Mouse (Mus musculus): ENCODE measurements at regions not wholly inside any gene's neighbourhood (a gene's known extent, or its start where the extent isn't known, plus 50 kb on each side); places are given as distances from the start of the nearest gene placed in this dataset.

DNA sequence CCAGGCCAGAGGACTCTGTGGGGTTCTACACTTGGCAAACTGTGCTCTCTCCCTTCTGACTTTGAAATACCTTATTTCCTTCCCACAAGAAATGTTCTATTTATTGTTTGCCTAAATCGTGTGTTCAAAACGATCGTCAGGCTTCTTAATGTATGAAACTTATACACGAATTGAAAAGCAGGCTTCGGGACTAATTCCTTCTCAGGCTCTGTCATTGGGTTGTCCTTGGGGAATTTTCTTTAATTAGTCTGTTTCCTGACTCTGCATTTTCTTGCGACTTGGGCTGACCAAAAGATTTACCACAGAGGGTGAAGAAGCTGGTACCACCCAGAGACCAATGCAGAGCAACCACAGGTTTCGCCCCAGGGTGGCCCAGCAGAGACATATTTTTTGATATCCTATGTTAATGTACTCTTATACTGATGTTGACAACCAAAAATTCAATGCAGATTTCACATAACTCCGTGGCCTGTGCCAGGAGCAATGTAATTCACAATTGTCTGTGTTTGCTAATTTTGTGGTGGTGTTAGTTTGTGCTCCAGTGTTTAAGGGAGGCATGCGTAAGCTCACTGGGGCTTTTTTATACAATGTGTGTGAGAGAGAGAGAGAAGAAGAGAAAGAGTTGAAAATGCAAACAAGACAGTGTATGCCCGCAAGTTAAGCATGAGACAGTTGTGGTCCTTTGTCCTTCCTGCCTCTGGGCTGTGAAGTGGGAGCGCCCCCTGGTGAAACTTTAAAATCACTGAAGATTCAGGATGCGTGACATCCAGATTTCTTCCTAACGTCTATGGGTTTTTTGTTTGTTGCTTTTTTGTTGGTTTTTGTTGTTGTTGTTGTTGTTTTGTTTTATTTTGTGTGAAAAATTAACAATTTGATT lies 452.7 kb downstream of the Sox2 start:
- DNase-seq (ENCODE audit: low spot score in 2 of 2) = peak; percentile 79 to 81

DNA sequence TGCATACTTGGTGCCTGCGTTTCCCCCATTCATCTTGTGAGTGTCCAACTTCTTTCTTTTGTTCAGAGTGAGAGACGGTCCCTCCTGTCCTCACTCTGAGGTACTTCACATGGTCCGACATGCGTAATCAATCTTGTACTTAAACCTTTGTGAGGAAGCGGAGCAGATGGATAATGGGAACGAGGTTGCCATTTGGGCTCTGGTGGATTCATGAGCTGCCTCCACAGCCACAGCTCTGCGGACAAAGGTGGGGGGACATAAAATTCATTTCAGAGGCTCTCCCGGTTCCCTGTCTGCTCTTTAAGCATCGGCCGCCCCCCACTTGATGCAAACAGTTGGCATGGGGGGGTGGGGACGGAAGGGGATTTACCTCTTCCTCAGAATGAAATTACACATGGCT lies 454.7 kb downstream of the Sox2 start:
- no peak for DNase-seq (ENCODE audit: low spot score in 2 of 2)

DNA sequence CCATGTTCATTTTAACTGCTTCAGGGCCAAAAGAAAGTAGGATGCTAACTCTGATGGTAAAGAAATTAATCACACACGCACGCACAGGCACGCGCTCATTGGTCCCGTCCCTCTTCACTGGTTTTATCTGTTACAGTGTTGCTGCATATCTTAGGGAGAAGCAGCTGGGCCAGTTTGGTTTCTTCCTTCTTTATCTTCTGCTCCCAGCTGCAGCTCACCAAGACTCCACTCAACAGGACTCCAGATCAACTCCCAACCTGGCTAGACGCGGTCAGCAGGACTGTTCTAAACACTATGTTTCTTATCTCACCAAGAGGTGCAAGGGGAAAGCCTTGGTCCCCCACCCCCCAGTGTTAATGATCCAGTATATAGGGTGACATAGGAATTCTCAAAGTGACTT lies 455.9 kb downstream of the Sox2 start:
- DNase-seq (ENCODE audit: low spot score in 2 of 2) = no peak

DNA sequence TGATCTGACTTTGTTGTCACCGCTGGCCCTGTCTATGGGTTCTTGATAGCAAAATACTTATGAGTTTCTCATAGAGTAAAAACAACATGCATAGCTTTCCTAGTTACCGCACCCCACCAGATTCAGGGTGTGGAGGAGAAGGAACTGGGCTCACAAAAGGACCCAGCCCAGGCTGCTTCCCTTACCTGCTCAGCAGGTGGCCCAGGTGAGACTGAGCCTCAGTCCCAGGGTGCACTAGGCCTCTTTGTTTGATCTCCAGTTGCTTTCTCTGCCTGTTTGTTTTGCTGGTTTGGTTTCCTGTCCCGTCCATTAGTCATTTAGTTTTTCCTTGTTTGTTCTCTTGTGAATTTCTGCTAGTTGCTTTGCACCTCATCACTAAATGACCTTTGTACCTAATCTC lies 483.3 kb downstream of the Sox2 start:
- DNase-seq (ENCODE audit: low spot score in 2 of 2) = no peak

DNA sequence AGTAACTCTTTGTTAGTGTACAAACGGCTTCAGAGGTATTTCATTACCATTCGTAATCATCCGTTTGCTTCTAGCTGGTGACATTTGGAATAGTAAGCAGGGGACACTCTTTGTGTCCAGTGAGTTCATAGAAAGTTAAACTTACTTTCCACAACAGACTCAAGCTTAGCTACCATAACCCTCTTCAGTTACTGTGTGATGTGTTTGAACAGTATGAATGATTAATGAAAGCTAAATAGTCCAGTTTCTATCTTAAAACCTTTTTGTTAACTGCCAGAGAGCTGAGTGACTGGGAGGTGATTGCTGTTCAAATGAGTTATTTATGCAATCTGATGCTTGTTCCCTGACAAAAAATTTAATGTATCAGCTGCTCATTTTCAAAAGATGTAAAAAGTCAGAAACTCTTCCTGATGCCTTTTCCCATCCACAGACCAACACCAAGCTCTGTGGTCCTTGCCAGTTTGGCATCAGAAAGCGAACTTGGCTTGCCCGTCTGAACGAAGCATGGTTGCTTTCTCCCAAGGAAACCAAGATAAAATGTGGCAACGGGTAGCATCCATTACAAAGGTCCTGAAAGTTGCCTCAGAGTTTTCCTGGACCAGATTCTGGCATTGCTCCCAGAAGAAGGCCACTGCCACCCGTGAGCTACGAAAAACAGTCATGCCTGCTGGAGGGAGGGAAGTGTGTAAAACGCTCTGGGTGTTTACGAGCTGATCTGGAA lies 491.5 kb downstream of the Sox2 start:
- DNase-seq (ENCODE audit: low spot score in 2 of 2) = no peak

DNA sequence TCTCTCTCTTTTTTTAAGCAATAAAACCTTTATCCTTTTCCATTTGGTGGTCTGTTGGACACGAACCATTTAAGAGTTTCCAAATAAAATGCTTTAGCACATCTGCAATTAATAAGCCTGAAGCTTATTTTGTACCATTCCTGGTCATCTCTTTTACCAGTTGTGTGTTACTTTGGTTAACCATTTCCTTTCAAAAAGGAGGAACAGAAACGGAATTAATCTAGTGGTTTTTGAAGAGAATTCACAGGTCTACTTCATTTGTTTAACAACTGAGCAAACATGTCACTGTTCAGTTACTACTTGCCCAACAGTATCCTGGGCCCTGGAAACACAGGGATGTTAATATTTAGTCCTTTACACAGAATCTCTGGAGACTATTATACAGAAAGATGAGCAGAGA lies 492.5 kb downstream of the Sox2 start:
- DNase-seq (ENCODE audit: low spot score in 2 of 2) = no peak

DNA sequence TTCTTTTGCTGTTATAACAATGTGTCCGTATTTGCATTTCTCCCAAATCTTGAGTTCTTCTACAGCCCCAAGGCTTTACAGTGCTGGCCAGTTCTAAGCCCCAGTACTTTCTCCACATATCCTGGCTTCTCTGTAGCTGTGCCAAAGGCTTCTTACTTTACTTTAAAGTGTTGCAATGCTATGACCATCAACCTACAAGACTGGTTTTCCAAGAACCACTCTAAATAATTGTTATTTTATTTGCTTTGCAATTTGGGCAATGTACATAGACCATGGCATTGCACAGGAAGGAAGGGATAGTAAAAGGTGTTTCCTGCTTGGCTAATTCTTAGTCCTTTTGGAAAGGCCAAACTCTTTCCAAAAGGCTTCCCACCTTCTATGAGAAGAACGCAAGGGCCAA lies 495.4 kb downstream of the Sox2 start:
- DNase-seq (ENCODE audit: low spot score in 2 of 2) = no peak

DNA sequence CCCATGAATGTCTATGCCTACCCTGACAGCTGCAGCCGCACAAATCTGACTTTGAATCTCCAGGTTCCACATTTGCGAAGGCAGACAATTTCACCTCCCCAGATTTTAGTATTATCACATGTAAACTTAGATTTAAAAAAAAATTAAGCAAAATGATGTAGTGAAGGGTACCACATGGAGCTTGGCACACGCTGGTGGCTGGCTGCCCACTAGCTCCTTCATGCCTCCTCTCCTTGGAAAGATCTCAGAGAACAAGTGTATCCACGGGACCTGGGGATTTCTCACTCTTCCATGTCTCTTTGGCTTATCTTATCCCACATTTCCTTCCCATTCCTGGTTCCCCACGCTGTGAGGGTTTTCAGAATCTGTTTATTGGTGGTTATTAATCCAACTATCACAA lies 496.5 kb downstream of the Sox2 start:
- DNase-seq (ENCODE audit: low spot score in 2 of 2) = no peak

DNA sequence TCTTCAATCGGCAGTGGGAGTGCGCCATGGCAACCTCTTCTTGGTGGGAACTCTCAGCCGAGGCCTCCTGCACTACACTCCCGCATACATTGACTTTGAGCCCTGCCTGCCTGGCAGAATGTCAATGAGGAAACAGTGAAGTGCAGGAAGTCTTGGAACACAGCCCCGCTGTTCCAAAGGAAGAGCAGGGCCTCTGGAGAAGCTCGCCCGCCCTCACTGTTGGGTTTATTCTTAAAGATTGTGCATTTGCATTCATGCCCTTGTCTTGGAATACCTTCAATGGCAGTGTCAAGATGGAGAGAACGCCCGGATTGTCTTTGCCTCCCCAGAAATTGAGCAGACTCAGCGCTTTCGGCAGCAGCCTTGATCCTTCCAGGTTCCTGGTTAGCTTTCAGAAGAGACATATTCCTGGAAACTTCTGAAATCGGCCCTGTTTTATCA lies 499.1 kb downstream of the Sox2 start:
- DNase-seq (ENCODE audit: low spot score in 2 of 2) = peak; percentile 20 to 38

DNA sequence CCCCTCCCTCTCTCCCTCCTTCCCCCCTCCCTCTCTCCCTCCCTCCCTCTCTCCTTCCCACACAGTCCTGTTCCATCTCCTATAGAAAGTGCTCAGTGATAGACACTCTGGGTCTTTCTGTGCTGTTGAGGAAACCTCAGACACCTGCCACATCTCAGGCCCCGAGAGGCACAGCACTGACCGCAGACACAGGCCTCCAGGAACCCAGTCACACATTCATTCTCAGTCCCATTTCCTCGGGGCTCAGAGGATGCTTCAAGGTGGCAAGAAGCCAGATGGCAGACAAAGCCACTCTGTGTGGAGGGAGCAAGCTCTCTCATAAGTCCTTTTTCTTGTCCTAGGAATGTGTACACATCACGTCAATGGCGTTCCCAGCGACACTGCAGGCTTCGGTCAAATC lies 502.0 kb downstream of the Sox2 start:
- no peak for DNase-seq (ENCODE audit: low spot score in 2 of 2)

DNA sequence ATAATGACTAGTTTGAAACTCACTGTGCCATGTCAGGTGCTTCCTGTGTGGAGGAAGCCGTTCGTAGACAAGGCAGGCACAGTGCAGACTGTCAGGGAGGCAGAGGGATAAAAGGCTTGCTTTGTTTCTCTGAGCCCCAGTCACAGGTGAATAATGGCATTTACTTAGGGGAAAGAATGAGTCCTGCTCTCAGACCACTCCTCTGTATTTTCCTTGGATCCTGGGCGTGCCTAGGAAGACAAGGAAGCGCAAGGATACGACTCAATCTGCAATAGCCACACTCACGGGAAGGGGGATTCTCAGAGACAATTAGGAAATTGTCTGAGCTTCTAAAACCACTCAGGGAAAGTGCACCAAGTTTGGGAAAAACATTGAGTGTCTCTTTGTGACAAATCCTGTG lies 504.1 kb downstream of the Sox2 start:
- DNase-seq (ENCODE audit: low spot score in 2 of 2) = no peak

DNA sequence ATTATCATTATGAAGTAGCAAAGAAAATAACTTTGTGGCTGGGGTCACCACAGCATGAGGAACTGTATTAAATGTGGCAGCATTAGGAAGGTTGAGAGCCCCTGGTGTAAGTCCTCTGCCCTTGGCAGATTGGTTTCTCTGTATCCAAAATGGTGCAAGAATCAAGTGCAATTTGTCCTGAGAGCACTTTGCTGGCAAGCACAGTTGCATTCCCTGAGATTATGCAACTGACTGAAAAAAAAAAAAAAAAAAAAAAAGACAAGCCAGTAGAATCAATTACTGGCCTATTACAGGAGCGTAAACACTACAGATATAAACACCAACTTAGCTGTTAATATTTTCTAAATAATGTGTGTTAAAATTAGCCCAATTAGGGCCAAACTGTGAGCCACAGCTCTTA lies 518.5 kb downstream of the Sox2 start:
- no peak for DNase-seq (ENCODE audit: low spot score in 2 of 2)

DNA sequence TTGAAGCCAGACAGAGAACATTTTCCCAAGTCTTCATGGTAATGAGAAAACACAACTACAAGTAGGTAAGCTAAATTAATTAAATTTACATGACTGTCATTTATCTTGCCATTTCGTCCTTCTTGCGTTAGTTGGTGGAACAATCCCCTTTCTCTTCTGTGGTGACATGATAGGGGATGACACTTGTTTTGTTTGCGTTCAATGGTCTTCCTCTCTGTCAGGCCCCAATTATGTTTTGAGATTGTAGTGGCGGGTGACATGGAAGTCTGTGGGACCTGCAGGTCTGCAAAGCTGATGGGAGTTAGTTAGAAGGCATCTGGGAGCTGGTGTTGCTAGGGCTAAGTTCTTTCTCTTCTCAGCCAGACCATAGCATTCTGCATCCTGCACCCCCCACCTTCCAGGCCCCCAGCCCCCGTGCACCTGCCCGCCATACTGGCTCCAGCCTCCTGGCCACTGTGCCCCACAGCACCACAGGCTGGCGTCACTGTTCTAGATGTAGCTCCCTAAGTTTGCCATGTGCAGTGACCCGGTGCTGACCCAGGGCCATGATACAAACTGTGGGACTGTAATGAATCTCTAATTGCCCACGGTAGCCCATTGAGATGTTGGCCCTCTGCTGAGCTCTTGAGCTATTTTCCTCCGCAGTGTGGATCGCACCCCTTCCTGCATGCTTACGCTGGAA lies 528.7 kb downstream of the Sox2 start:
- DNase-seq (ENCODE audit: low spot score in 2 of 2) = no peak

DNA sequence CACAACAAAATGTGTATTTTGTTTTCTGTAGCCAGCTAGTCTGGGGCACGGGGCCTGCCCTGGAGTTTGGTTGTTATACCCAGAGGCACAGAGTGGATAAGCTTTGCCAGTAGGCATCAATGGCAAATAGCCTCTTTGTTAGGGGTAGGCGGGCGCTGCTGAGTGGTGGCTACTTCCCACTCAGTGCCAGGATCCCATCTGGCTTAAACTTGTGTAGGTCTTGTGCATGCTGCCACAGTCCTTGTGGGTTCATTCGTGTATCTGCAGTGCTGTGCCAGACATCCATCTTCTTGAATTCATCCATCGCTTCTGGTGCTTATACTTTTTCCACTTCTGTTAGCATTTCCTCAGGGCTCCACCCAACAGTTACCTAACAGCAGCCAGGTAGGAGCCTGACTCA lies 545.4 kb upstream of the Atp11b start:
- no peak for DNase-seq (ENCODE audit: low spot score in 2 of 2)

DNA sequence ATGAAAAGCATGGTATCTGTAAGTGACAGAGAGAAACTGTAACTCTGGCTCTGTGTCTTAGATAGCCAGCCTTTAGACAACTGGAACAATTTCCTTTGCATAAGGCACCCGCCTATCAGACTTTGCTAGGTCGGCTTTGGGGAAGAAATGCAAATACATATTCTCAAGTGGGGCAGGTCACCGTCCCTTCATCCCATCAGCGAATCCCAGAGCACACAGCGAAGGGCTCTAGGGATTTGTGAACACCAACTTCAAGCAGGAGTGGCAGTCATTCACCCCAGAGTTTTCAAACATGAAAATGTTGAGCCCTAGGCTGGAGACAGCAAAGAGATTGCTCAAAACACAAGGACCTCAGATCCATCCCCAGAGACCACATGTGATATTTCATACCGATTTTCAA lies 534.5 kb upstream of the Atp11b start:
- no peak for DNase-seq (ENCODE audit: low spot score in 2 of 2)

DNA sequence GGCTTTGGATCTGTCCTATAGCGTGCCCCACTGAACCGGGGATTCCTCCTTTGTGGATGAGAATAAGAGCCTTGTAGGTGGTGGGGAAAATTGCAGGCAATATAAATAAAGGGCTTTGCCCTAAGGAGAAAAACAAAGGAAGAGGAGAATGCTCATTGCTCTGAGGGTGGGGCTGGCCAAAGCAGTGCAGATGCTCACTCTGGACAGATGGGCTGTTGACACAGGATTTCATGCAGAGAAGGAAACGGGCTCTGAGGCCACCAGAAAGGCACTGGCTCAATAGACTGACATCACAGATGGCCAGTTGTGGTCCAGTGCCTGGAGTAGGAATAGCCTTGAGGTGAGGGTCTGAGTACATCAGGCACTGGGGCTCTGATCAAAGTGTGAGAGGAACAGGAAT lies 532.7 kb upstream of the Atp11b start:
- no peak for DNase-seq (ENCODE audit: low spot score in 2 of 2)

DNA sequence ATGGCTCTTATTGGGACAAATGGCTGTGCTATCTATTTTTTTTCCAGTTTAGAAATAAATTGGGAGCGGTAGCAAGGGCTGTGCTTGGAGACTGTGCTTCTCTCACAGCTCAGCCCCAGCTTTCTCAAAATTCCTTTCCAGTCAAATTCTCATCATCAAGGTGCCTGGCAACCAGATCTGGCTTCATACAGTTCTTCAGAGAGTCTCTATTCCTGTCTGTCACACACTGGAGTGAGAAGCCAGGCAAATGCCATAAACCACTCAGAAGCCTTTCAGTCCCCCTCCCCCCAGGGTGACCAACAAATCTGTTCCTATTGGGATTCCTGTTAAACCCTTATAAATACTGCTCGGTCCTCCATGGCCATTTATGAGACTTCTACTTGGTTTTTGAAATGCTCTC lies 531.7 kb upstream of the Atp11b start:
- DNase-seq (ENCODE audit: low spot score in 2 of 2) = no peak

DNA sequence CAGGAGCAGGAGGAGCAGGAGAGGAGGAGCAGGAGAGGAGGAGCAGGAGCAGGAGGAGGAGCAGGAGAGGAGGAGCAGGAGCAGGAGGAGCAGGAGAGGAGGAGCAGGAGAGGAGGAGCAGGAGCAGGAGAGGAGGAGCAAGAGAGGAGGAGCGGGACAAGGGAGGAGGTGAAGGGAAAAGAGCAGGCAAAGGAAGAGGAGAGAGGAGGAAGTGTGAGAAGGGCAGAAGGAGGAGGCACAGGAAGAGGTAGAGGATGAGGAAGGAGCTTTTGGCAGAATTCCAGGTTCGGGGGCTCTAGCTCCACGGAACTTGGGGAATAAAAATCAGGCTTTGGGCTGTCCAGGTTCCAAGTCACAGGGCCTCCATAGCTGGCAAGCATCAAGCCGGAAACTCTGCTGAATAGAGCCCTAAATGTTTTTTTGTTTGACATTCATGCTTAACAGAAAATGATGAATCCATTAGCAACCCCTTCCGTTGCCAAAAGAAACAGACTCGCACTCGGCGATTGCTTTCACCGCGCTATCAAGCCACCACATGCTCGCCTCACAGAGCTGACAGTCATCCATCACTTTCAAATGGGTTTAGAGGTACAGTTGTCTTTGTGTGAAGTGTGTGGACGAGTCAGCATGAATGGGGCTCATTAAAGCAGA lies 528.7 kb upstream of the Atp11b start:
- peak in 1 of 2 experiments; percentile 8 for DNase-seq (ENCODE audit: low spot score in 2 of 2)

DNA sequence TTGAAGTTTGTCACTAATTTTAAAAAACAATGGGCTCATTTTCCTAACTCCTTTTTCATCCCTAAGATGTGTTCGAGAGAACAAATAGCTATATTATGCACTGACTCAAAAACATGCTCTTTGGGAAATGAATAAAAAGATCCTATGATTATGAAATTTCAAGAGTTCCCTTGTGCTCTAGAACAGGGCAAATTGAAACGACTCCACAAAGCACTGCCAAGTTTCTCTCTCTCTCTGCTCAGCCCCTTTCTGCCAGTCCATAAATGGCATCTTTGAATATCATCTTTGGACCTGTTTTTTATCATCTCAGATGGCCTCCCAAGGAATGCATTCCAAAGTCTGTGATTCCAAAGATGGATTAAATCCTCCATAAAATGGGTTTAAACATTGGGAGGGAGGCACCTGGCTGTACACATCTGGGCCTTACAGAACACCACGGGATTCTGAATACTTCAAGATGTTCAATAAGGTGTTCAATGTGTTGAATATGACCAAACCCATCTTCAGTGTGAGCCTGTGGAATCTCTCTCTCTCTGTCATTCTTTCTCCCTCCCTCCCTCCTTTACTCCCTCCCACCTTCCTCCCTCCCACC lies 528.0 kb upstream of the Atp11b start:
- no peak for DNase-seq (ENCODE audit: low spot score in 2 of 2)

DNA sequence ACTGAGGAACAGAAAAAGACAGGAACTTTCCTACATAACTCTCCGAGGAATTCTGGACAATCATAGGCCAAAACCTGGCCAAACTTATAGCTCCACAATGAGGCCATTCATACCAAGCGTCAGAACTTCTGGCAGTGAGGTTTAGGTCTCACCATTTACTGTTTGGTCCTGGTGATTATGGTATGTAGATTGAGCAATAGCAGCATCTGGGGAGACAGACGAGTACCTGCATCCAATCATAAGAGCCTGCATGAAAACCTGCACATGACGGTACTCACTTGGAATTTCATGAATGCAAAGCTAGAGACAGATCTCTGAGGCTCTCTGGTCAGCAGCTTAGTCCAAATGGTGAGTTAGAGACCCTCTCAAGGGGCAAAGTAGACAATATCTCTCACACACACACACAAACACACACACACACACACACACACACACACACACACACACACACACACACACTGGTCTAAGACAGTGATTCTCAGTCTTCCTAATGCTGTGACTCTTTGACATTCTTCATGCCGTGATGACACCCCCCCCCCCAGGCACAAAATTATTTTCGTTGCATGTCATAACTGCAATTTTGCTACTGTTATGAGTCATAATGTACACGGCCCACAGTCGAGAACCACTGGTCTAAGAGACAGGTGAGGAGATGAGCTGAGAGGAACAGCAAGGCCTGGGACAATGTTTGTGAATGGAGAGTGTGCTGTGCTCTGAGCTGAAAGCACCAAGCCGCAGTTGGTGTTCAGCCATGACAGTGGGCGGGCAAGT lies 522.6 kb upstream of the Atp11b start:
- no peak for DNase-seq (ENCODE audit: low spot score in 2 of 2)
